Mouse (Mus musculus) lung, postnatal 4 days (tissue): ENCODE measurements around the gene Smtnl1.

ENCODE experiments used
- DNase-seq, 2 experiments: peaks; one replicate each; pipeline ENCODE4 v3.0.0; 2021

Gene Smtnl1

DNA sequence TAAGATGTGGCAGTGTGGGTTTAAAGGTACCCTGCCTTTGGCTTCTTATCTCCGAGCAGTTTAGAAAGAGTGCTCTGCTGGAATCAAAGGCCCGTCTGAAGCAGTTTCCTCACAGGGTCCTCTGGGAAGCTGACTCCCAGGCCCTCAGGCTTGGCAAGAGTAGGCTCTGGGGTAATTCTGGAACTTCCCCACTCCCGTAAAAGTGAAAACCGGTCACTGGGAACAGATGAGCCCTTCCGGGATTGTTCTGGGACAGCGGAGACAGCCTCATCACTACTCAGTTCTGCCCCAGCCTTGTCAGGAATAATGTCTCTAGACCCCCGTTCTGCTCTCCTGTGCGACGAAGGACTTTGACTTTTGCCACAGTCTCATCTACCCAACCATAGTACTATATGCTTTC is 32.0 kb downstream of the Smtnl1 start:
- DNase-seq, result no peak

DNA sequence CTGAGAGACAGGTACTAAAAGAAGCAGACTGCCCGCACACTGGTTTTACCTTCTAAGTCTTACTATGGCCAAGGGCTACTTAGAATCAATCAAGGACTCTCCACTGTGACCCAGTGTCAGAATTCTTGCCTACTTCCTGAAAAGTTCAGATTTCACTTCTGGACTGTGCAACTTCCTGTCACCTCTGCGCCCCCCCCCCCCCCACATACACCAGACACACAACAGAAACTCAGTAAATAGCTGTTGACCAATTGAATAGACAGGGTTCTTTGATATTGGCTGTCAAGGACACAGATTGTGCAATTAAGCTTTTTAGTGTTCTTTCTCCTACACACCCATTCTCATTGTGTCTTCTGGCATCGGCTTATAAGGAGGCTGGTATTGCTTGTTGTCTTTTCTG is 34.1 kb downstream of the Smtnl1 start:
- DNase-seq, result no peak

DNA sequence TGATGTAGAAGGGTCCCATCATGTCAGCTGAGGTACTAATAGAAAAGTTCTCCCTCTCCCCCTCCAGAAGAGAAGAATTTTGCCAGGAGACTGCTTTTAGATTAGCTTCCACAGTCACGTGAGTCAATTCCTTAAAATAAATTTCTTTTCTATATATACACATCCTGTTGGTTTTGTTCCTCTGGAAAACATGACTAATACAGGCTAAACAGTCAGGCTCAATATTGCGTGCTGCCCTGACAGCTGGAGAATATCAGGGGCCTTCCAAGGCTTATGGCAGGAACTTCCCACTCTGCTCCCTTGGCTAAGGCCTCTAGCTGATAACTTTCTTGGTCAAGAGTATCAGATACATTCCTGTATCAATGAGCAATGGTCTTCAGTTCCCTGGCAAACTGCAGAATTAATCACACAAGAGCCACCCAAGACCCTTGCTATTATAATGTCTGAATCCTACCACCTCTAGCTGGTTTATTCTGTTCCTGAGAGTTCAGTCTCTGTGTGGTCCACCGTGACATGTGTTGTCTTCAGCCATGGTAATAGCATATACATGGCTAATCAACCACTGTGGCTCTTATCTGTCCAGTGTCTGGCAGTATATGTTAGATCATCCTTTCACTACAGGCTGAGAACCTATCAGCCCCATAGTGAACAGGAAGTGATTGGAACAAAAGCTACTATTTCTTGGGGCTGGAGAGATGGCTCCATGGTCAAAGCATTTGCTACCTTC is 38.4 kb downstream of the Smtnl1 start:
- DNase-seq, result peak; percentile 35 to 65

DNA sequence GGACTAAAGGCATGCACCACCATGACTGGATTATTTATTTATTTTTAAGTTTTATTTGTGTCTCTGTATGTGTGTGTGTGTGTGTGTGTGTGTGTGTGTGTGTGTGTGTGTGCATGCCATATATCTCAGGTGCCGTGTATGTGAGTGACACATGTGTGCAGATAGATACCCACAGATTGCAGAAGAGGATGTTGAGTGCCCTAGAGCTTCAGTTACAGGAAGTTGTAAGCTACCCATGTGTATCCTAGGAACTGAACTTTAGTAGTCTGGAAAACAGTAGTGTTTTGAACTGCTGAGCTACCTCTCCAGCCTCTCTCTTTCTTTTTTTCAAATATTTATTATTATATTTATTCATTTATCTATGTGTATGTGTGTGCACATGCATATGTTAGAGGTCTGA is 39.1 kb downstream of the Smtnl1 start:
- DNase-seq, result no peak

GRCm38 (mm10) chr2:84779210-84779609 is 43.2 kb downstream of the Smtnl1 start:
- DNase-seq, result peak in 1 of 2 experiments; percentile 27

DNA sequence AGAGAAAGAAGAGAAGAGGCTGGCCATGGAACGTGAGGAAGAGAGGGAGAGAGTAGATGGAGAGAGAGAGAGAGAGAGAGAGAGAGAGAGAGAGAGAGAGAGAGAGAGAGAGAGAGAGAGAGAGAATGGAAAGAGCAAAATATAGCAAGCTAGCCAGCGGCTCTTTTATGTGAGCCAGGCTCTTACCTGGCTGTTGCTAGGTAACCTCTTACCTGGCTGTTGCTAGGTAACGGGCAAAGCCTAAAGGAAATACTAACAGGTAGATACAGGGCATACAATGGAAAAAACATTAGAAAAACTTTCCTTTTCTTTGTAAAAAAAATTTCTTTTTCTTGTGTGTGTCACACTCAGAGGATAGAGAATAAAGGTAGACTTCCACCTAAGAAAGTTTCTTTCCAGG is 44.7 kb downstream of the Smtnl1 start:
- DNase-seq, result no peak

DNA sequence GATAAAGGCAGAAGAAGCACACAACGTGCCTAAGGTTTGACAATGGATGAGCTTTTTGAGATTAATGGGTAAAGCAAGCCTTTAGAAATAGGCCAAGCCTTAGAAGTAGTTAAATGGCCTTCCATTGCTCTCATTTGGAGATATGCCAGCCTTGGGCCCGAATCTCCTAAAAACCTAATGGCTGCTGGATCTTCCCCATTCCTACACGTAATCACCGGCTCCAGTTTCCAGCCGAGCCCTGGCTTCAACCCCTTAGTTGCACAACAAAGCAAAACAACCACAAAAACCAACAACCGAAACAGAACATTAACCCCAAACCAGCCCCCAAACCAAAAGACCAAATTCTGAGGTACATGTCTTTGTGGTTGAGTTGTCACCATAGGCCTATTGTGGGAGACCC is 46.8 kb downstream of the Smtnl1 start:
- peak; percentile 49 to 71 for DNase-seq

DNA sequence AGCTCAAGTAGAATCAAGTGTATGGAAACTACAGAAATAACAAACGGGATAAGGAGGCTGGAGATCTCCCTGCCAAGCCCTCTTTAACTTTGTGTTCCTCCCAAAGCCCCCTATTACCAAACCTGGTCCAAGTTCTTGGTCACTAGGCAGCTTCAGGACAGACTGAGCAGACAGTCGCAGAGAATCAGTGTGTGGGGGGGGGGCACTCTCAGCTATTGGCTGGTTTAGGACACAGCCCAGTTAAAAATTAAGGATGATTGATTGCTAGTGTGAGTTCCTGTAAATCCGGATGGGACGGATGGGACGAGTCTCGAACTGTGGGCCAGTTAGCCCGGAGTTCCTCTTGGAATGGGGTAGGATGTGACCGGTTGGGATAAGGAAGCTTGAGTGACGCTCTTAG is 47.2 kb downstream of the Smtnl1 start, which contains the start of gene Serping1:
Gene Serping1, minus strand, starts transcription at position 204 of the 400 bp plus-strand sequence.
- peak in 1 of 2 experiments; percentile 30 for DNase-seq

DNA sequence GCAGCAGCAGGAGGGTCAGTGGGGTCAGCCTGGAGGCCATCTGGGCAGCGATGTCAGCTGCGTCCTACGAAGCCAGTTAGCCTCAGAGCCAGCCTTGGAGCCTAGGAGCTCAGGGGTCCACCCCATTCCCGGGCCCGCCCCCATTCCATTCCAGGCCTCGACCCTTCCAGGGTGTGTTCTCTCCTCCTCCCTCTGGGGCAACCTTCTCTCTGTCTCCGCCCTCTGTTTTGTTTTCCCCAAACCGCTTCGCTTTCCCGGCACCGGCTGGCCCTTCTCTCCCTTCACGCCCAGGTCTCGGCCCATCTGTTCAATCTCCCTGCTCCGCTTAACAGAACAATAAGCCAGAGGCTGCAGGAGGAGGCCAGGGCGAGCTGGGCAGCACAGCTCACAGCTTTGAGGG is 47.7 kb downstream of the Smtnl1 start:
- DNase-seq, result peak; percentile 80 to 93

DNA sequence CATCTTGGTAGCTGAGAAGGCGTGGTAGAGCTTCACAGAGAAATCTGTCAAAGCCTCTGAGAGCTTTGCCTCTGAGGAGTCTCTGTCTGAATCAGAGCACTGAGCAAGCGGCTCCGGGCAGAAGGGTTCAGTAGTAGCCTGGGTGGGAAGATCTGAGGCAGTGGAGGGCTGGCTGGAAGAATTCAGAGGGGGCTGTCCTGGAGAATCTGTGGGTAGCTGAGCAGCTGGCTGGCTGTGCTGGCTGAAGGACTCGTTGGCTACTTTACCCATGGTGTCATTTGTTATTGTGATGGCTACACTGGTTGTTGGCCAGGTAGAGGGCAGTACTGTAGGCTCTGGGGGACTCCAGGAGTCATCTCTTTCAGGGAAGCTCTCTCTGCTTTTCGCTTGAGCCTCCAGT is 49.3 kb downstream of the Smtnl1 start:
- DNase-seq, result no peak

DNA sequence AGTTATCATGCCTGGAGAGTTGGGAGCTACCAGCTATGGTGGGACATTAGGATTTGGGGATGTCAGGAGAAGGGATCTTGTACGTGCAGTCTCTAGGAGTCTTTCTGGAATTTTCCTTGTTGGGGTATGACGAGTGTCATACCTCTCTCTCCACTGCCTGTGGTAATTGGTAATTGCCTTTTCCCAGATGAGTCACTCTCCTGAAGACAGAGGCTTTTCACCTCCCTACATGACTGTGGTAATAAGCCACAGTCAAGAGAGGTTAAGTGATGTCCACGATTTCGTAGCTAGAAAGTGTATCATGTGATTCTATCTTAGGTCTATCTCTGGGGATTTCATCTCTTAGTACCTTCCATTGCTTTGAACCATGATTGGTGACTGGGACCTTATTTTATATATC is 50.0 kb downstream of the Smtnl1 start:
- DNase-seq, result no peak

DNA sequence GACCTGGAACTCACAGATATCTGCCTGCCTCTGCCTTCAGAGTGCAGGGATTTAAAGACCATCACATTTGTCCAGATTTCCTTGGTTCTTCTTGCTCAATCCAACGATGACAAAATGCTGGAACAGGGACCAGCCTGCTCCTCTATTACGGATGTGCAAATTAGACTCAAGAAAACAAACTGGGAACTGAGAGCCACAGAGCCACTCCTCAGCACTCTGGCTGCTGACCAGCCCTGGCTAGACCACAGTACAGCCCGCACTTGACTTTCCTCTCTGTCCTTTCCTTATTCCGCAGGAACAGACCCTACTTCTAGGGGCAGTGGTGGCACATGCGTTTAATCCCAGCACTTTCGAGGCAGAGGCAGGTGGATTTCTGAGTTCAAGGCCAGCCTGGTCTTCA is 52.0 kb downstream of the Smtnl1 start:
- no peak for DNase-seq

GRCm38 (mm10) chr2:84762818-84763217 is 59.6 kb downstream of the Smtnl1 start:
- DNase-seq, result no peak

DNA sequence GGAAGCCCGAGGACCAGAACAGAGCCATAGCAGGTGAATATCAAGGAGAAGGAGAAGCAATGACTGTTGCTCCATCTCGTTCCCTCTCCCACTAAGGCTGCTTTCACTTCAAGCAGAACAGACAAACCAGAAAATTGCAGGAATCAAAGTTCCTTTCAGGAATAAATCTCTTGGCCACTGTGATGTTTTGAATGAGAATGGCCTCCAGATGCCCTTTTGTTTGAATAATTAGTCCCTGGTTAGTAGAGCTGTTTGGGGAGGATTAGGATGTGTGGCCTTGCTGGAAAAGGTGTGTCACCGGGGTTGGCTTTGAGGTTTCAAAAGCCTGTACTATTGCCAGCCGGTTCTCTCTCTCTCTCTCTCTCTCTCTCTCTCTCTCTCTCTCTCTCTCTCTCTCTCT is 60.2 kb downstream of the Smtnl1 start:
- no peak for DNase-seq

GRCm38 (mm10) chr2:84761840-84762239 is 60.6 kb downstream of the Smtnl1 start:
- no peak for DNase-seq

DNA sequence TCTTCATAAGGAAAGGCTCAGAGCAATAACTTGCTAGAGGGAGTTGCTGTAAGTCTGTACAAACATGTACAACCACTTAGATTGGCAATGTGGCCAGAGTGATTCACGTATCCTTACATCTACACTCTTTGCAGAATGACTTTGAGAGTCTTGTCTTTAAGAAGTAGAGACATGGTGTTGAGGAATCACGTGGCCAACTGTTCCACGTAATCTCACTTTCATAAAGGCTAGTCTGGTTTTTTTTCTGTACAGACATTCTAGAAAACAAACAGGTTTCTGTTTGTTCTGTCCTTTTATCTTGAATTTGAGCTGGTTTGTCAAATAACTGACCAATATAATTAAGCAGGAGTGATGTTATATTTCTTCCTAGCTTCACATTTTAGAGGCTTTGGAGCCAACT is 61.1 kb downstream of the Smtnl1 start:
- DNase-seq, result no peak
